Mouse (Mus musculus): Measurements from ENCODE around the gene Fxyd3. TPM values are rescaled to one million over a fixed set of nuclear protein-coding genes. Genes with fewer than 3 reads are reported as not detected.

Fxyd3 gene
- 1 to 10 TPM; 2.7 to 5.2 TPM for total RNA-seq (2021)
- long read RNA-seq, experiment 1, result 0 reads
- long read RNA-seq, experiment 2, result 0 reads

GRCm38 (mm10) chr7:31076492-31076891, at the start of gene Fxyd3:
Fxyd3 (minus strand) TSS chr7:31076704.
- intact Hi-C loops (cut with DNase I), result loop anchor here (10.0 kb wide), 1 partner anchor 202 kb away; no protein-coding TSS in a partner anchor
- DNase-seq, result no peak

DNA sequence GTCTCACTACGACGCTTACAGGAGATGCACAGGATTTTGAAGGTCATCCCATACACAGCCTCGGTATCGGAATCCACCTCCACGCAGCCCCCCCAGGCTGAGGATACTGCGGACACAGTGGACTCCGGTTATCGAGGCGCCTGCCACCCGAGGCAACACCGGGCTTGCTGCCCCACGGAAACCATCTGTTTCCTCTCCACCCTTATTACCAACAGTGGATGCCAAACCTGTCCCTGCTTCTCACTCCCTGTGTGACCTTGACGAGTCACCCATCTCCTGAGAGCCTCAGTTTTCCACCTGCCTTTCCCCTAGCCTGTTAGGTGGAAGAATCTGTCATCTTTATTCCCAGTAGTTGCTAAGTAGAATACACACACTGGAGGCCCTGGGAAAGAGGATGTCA, 48.6 kb upstream of the Fxyd3 start:
- no peak for DNase-seq
- intact Hi-C loops (cut with DNase I), result no loop called here

GRCm38 (mm10) chr7:31124381-31124780, 47.9 kb upstream of the Fxyd3 start:
- DNase-seq, result no peak

GRCm38 (mm10) chr7:31123697-31124096, 47.2 kb upstream of the Fxyd3 start:
- no peak for DNase-seq
- intact Hi-C loops (cut with DNase I), result no loop called here

More at GRCm38 (mm10) chr7:31124381-31124780, 47.9 kb upstream of the Fxyd3 start:
- intact Hi-C loops (cut with DNase I), result no loop called here

DNA sequence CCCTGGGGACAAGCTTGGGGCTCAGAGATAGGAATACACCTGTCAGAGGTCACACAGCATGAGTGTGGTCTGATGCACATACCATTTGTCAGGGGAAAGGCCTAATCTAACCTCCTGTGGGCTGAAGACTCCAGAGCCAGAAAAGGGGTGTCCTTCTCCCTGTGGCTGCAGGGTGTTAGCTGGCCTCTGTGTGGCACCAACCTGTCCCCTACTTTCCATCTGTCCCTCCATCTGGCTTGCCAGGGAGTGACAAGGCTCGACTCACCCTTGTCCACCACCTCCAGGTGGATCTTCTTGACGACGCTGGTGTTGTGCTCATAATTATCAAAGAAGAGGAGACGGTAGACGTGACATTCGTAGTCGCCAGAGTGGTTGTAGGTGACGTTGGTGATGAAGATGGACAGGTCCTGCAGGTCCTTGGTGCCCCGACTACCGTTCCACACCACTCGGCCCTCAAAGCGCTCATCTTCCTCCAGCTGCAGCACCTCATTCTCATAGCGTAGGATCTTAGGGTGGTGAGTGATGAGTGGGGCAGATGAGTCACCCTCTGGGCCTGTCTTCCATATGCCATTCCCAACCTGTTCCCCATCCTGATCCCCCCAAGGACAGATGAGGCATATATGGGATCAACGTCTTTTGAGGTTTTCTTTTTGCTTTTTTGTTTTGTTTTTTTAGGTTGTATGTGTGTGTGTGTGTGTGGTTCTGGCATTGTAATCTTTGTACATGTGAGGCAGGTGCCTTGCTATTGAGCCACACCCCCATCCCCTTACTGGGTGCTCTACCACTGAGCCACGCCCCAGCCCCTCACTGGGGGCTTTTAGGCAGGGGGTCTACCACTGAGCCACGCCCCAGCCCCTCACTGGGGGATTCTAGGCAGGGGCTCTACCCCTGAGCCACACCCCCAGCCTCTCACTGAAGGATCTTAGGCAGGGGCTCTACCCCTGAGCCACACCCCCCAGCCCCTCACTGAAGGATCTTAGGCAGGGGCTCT, 46.4 kb upstream of the Fxyd3 start:
- intact Hi-C loops (cut with DNase I), result no loop called here
- DNase-seq, result no peak

- no peak for DNase-seq
- intact Hi-C loops (cut with DNase I), result no loop called here
These were observed 43.1 kb upstream of the Fxyd3 start for GRCm38 (mm10) chr7:31119556-31119955.

DNA sequence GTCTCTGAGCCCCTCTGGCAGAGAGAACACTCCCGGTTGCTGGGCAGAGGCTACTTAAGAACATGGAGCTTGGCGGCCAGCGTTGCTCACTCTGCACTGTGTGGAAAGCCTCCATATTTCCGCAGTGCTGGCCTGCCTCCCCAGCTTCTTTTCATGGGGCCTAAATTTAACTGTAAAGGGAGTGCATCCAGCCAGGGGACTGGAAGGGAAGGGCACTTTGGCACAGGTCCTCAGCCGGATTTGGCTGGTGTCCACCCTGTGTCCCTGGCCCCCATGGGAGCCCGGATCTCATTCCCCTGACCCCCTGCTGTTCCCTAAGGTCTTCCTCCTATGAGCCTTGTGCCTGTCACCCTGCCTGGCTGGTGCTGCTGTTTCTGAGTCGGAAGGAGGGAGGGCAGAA, 42.0 kb upstream of the Fxyd3 start:
- intact Hi-C loops (cut with DNase I), result no loop called here
- DNase-seq, result peak; percentile 58 to 59

DNA sequence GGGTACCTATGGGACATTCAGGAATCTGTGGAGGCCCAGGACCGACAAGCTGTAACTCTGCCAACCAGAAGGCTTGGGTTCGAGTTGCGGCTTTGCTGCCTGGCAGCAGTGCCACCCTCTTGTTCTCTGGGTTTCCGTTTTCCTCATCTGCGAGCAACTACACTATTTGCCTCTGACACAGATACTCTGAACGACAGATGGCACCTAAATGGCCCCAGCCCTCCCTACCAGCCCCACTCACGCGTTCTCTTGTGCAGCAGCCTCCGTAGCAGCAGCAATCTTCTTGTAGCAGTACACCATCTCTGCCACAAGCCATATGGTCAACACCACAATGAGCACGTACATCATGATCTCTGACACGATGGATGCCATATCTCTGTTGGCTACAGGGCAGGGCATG, 41.0 kb upstream of the Fxyd3 start:
- intact Hi-C loops (cut with DNase I), result no loop called here
- DNase-seq, result no peak

DNA sequence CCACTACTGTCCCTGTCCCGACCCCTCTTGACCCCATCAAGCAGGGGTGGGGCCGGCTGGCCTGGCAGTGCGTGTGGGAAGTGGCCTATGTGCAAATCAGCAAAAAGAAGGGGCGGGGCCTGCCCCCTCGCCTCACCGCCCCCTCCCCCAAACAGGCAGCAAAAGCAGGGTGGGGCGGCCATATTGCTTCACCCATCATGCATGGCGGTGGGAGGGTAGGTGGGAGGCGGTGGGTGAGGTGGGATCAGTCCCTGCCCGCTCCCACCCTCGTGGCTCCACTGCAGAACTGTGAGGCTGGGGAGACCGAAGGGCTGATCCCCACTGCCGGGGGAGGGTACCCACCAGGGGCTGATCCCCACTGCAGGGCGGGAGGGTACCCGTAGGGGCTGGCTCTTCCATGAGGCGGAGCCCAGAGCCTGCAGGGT, 40.2 kb upstream of the Fxyd3 start:
- intact Hi-C loops (cut with DNase I), result no loop called here
- DNase-seq, result no peak

DNA sequence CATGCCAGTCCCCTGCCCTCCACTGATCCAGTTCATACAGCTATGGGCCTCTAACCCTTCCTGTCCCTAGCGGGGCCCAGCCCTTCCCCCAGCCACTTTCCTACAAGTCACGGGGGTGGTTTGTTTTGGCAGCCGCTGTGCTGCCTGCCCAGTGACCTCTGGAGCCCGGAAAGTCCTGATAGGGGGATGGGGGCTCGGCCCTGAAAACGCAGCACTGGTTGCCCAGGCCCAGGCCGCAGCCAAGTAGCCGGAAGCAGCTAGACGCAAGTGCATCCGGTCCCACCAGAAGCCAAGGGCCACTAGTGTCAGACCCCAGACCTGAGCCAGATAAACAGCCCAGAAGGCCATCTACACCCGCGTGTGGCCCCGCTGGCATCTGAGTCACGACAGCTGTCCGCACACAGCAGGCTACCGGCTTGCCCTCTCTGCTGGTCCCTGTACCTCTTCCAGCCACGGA, 39.1 kb upstream of the Fxyd3 start:
- peak; percentile 73 to 79 for DNase-seq
- intact Hi-C loops (cut with DNase I), result no loop called here

DNA sequence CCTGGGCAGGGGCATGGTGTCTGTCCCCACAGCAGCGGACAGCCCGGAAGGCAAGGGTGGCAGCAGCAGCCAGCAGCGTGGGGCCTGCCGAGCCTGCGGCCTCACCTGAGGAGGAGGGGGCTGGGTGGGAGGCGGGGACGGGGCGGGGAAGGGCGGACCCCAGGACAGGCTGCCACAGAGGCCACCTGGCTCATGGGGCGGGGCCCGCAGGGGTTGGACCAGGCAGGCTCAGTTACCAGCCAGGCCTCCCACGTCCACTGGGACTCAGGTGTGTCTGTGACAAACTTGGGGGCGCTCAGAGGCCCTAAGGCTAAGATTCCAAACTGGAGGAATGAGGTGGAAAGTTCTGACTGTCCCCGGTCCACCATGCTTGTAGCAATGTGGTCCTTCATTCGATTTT, 38.7 kb upstream of the Fxyd3 start, which contains the start of gene Hpn:
Gene Hpn (minus strand): TSS at position 109 of the 400 bp plus-strand sequence.
- DNase-seq, result no peak

GRCm38 (mm10) chr7:31114646-31115045, 38.1 kb upstream of the Fxyd3 start:
- intact Hi-C loops (cut with DNase I), result no loop called here
- DNase-seq, result no peak

More for the DNA sequence above, 38.7 kb upstream of the Fxyd3 start, which contains the start of gene Hpn:
- intact Hi-C loops (cut with DNase I), result no loop called here

- intact Hi-C loops (cut with DNase I), result no loop called here
- no peak for DNase-seq
These were observed 37.3 kb upstream of the Fxyd3 start for GRCm38 (mm10) chr7:31113800-31114199.

- intact Hi-C loops (cut with DNase I), result no loop called here
- no peak for DNase-seq
These were observed 35.5 kb upstream of the Fxyd3 start for GRCm38 (mm10) chr7:31112036-31112435.

GRCm38 (mm10) chr7:31110861-31111385, 34.4 kb upstream of the Fxyd3 start:
- no peak for DNase-seq
- intact Hi-C loops (cut with DNase I), result no loop called here

GRCm38 (mm10) chr7:31109796-31110195, 33.3 kb upstream of the Fxyd3 start:
- intact Hi-C loops (cut with DNase I), result no loop called here
- no peak for DNase-seq

GRCm38 (mm10) chr7:31109091-31109490, 32.6 kb upstream of the Fxyd3 start:
- intact Hi-C loops (cut with DNase I), result no loop called here
- peak; percentile 46 to 69 for DNase-seq

DNA sequence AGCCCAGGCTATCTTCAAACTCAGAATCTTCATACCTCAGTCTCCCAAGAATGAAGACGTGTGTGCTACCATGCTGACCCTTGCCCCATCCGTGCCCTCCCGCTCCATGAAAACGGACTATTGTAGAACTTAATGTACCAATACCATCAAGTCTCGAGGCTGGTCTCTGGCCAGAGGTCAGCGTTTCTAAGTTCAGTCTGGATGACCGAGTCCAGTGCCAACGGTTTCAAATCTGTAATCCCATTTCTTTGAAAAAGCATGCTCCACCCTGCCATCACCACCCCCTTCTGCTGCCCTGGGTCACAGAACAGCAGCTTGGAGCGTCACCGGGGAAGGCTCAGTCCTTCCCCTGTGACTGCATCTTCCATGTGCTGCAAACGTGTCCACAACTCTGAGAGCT, 31.3 kb upstream of the Fxyd3 start:
- intact Hi-C loops (cut with DNase I), result no loop called here

GRCm38 (mm10) chr7:31106166-31106565, 29.7 kb upstream of the Fxyd3 start:
- no peak for DNase-seq
- intact Hi-C loops (cut with DNase I), result no loop called here

More for the DNA sequence above, 31.3 kb upstream of the Fxyd3 start:
- no peak for DNase-seq

GRCm38 (mm10) chr7:31105061-31105768, 28.7 kb upstream of the Fxyd3 start:
- DNase-seq, result peak; percentile 74 to 85
- intact Hi-C loops (cut with DNase I), result loop anchor here (2.0 kb wide), 2 partner anchors 24 to 72 kb away; no protein-coding TSS in a partner anchor

- DNase-seq, result no peak
- intact Hi-C loops (cut with DNase I), result no loop called here
These were observed 24.3 kb upstream of the Fxyd3 start for GRCm38 (mm10) chr7:31100786-31101185.

All from heart, postnatal 14 days (tissue).